Mouse (Mus musculus) G1E-ER4 (cell line): ENCODE measurements around the gene Shcbp1l. TPM values are rescaled to one million over a fixed set of nuclear protein-coding genes. Genes with fewer than 3 reads are reported as not detected.

ENCODE experiments used
- GATA1 ChIP-seq: IDR thresholded peaks from one replicate; pipeline ENCODE4 v1.8.0; 2012; ENCODE audit warnings: low read length, inconsistent platforms
- polyA plus RNA-seq: library from polyadenylated mRNA; stranded (reverse); fragments of >175 nt; gene quantifications from 2 replicates; pipeline ENCODE4 v1.2.3, GENCODE M21; 2012

The Shcbp1l gene
- polyA plus RNA-seq, 1 experiment = 4.9 TPM

DNA sequence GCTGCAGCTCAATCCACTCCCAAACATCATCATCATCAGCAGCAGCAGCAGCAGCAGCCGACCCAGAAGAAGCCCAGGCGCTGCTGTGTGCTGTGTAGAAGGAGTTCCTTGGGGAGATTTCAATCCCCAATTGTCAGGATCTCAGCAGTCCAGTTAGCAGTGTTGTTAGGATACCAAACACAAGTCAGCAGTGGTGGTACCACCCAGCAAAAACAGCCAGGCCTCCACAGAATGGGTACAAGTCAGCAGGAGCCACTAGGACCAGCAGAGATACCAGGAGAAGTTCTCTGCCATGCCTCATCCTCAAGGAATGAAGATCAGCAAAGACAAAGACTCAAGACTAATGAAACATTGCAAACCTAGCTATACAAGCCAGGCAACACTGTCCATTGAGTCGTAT is 16.7 kb downstream of the Shcbp1l start:
- TF ChIP-seq GATA1 = no peak

DNA sequence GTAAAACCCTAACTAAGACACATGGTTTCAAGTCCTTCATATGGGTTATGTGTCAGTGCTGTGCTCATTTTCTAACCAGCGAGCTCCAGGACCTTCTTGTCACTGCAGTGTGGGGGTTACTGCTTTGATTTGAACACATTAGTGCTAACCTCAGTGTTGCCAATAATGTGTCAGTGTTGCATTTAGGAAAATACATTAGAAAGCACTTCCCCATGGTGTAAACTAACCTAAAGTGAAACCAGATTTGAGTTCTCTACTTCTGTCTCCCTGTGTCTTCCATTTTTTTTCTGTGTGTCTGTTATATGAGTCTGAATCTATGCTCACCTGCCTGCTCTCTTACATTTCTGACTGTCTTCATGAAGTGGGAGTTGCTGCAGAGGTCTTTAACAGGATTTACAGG is 18.1 kb downstream of the Shcbp1l start:
- TF ChIP-seq GATA1 = no peak

GRCm38 (mm10) chr1:153443632-153444031 is 18.7 kb downstream of the Shcbp1l start:
- TF ChIP-seq GATA1 = no peak

DNA sequence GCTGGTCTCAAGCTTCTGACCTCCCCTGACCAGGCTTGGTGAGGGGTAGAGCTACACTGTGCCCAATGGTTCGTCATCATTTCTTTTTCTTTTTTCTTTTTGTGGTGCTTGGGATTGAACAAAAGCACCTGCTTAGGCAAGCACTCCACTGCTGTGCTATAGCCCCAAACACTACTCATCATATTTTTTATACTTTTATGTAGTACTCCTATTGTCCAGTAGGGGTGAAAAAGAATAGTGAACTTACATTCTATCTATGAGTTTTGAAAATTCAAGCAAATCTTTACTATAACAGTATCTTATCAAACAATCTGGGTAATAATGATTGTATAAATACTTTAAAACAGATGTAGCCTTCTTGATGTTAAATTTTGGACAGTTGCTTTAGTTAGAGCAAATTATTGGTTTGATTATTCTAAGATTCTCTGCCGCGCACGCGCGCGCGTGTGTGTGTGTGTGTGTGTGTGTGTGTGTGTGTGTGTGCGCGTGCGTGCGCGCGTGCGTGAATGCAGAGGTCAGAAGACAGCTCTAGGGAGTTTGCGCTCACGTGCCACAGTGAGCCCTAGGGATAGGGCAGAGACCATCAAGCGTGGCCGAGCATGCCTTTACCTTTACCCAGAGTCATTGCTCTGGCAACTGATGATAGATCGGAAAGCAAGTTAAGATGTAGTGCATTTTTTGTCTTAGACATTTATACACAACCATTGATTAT is 21.3 kb downstream of the Shcbp1l start:
- TF ChIP-seq GATA1 = no peak

DNA sequence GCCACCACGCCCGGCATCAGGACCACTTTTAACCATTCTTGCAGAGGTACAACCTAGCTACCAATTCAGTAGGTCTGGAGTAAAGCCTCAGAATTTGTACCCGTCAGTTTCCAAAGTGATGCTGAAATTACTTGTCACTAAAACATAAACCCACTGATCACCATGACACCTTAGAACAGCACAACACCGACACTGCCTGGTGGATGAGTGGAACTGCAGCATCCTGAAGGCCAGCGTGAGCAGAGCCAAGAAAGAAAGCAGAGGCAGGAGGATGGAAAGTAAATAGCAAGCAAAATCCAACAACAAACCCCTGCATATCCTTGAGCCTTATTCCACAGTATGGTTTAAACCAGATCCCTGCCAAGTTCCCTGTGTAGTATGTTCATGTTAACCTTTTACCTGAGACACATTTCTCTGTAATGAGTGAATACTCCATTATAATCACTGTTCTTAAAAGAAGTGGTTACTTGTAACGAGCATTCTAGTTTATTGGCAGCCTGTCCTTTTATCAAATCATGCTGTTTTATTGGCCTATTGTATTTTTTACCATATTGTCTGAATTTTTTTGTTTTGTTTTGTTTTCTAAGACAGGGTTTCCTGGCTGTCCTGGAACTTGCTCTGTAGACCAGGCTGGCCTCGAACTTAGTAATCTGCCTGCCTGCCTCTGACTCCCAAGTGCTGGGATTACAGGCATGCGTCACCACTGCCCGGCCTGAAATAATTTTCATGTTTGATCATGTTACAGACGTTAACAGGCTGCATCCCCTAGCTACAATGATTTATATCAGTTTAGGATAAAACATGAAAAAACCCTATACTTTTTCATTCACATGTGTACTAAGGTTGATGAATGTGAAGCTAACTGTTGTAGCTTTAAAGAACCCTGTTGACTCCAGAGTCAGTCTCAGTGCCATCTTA is 26.5 kb downstream of the Shcbp1l start:
- TF ChIP-seq GATA1 = no peak

- TF ChIP-seq GATA1 = no peak
Observed at GRCm38 (mm10) chr1:153453146-153453642, 28.2 kb downstream of the Shcbp1l start.

DNA sequence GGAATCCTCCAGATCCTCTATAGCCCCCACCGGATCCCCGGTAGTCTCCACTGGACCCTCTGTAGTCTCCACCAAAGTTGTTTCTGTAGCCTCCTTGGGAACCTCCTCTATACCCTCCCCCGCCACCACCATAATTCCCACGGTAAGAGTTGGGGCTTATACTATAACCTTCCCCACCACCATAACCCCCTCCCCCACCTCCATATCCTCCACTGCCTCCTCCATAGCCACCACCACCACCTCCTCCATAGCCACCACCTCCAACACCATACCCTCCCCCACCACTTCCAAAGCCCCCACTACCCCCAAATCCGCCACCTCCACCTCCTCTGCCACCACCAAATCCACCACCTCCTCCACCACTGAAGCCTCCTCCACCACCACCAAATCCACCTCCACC is 31.2 kb downstream of the Shcbp1l start:
- no peak for TF ChIP-seq GATA1

- no peak for TF ChIP-seq GATA1
Observed at GRCm38 (mm10) chr1:153461796-153462195, 36.8 kb downstream of the Shcbp1l start.

DNA sequence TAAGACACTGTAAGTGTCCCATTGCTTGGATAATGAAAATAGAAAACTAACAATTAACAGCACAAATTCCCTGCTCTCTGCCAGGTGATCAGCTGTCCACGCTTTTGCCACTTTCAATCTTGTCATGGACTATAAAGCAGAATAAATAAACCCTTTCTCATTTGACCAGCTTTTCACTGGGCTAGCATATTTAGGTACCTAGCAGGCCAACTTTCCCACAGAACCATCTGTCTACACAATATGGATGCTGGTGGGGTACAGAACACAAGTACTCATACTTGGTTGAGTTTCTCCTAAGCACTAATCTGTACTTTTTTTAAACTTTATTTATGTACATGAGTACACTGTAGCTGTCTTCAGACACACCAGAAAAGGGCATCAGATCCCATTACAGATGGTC is 54.3 kb downstream of the Shcbp1l start:
- TF ChIP-seq GATA1 = no peak

DNA sequence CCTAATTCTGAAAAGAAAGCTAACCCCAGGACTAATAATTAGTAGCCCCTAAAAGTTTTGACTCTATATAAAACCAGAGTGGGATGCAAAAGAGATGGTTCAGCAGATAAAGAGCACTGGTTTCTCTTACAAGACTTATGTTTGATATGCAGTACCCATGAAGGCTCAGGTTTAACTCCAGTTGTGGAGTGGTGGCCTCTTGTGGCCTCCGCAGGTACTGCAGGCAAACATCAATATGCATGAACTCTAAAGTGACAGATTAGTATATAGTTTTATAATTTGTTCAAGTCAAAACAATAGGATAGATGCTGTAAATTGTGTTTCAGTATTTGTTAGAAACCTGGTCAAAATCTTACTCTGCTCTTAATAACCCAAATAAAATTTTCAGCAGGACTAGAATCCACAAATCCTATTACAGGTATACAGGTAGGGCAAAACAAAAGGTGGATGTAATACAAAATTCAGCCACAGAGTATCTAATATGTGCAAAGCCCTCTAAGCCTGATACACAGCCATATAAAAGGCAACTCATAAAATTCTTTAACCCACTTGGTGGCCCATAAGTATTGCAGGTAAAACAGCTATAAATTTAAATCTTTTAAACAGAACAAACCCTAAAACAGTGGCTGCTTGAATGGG is 55.5 kb downstream of the Shcbp1l start:
- TF ChIP-seq GATA1 = no peak

GRCm38 (mm10) chr1:153481025-153481412 is 56.1 kb downstream of the Shcbp1l start:
- no peak for TF ChIP-seq GATA1

DNA sequence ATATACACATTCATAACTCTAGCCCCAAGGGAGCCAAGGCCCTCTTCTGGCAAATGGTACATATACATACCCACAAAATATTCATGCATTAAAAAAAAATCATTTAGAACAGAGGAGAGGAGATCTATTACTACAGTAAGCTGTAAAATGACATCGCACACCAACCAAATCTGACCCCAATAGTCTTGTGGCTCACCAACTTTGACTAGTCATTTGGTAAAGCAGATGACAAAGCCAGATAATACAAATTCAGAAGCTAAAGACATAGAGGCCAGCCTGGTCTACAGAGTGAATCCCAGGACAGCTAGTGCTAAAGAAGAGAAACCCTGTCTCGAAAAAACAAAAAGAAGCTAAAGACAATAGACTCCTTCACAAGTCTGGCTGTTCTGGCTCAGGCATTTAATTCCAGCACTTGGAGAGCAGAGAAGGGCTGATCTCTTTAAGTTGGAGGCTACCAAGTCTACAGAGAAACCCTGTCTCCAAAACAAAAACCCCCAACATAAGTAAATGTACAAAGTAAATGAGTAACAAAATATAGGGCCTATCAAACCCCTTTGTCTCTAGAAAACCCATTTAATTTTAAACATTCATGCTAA is 60.3 kb downstream of the Shcbp1l start:
- TF ChIP-seq GATA1 = no peak

DNA sequence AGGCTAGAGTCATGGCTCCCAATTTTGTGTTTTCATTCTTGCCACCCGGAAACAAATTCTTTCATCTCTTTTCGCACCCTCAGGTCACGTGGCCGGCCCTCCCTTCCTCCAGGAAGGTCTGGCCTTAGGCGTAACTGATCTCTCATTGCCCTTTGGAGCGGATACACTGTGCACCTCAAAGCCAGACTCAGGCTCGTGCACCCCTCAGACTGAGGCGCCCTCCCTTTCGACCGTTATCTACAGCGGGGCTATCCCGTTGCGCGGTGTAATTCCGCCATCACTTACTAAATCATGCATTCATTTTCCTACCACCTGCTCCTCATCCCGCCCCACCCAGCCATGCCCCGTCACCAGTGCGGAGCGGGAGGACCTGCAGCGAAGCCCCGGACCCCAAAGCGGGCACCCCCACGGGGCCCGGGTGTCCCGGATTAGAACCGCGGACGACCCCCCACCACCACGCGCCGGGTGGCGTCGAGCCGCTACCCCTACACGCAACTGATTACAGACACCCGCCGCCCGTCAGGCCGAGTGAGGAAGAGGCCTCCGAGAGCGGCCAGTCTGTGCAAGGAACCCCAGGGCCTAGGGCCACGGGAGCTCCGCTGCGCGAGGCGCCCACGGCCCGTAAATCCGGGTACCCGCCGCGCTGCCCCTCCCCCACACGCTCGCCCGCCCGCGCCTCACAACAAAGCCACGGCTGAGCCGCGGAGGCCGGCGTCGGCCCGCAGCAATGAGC is 62.0 kb downstream of the Shcbp1l start:
- no peak for TF ChIP-seq GATA1

GRCm38 (mm10) chr1:153487500-153487879 is 62.5 kb downstream of the Shcbp1l start, which contains the start of gene Dhx9:
Dhx9 (minus strand) TSS chr1:153487660.
- no peak for TF ChIP-seq GATA1

DNA sequence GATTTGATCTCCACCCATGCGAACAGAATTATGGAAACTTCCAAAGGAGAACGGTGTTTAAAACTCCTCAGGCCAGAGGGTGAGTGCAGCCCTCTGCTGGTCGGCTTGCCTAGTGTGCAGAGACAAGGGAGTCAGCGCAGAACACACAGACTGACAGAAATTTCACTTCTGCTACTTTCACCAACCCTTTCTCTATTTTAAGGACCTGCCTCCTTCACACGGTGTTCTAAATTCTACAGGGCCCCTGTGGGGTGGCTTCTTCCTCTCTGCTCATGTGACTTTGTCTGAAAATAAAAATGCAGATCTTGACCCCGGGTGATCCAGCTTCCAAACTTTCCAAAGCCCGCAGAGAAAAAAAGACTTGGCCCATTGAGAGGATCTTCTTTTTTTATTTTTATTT is 64.2 kb downstream of the Shcbp1l start:
- TF ChIP-seq GATA1 = no peak
